Mouse (Mus musculus): ENCODE results near the gene Gm17651.

Gene Gm17651

GRCm38 (mm10) chr3:97680631-97681320 is 6.3 kb upstream of the Gm17651 start:
- DNase-seq (ENCODE audit: low spot score), result peak; percentile 73

- DNase-seq (ENCODE audit: low spot score), result no peak
These were observed 3.9 kb upstream of the Gm17651 start for GRCm38 (mm10) chr3:97678416-97678815.

- no peak for DNase-seq (ENCODE audit: low spot score)
These were observed 1.6 kb upstream of the Gm17651 start for GRCm38 (mm10) chr3:97676126-97676525.

GRCm38 (mm10) chr3:97667093-97667675 is 7.3 kb downstream of the Gm17651 start:
- no peak for DNase-seq (ENCODE audit: low spot score)

- DNase-seq (ENCODE audit: low spot score), result no peak
These were observed 8.3 kb downstream of the Gm17651 start for GRCm38 (mm10) chr3:97666154-97666553.

- DNase-seq (ENCODE audit: low spot score), result no peak
These were observed 9.0 kb downstream of the Gm17651 start for GRCm38 (mm10) chr3:97665525-97665924.

- no peak for DNase-seq (ENCODE audit: low spot score)
These were observed 13.3 kb downstream of the Gm17651 start for GRCm38 (mm10) chr3:97661206-97661605.

GRCm38 (mm10) chr3:97659746-97660145 is 14.7 kb downstream of the Gm17651 start:
- no peak for DNase-seq (ENCODE audit: low spot score)

- no peak for DNase-seq (ENCODE audit: low spot score)
These were observed 15.9 kb downstream of the Gm17651 start for GRCm38 (mm10) chr3:97658426-97659193.

GRCm38 (mm10) chr3:97657655-97658411 is 16.7 kb downstream of the Gm17651 start, which contains the start of gene Prkab2:
Gene Prkab2, plus strand, starts transcription at chr3:97658193.
- peak; percentile 97 for DNase-seq (ENCODE audit: low spot score)

GRCm38 (mm10) chr3:97654901-97655300 is 19.6 kb downstream of the Gm17651 start:
- DNase-seq (ENCODE audit: low spot score), result peak; percentile 33

- no peak for DNase-seq (ENCODE audit: low spot score)
These were observed 20.7 kb downstream of the Gm17651 start for GRCm38 (mm10) chr3:97653781-97654180.

GRCm38 (mm10) chr3:97651604-97652003 is 22.9 kb downstream of the Gm17651 start:
- DNase-seq (ENCODE audit: low spot score), result no peak

- DNase-seq (ENCODE audit: low spot score), result no peak
These were observed 25.0 kb downstream of the Gm17651 start for GRCm38 (mm10) chr3:97649469-97649868.

- no peak for DNase-seq (ENCODE audit: low spot score)
These were observed 25.5 kb downstream of the Gm17651 start for GRCm38 (mm10) chr3:97649022-97649421.

- no peak for DNase-seq (ENCODE audit: low spot score)
These were observed 26.0 kb downstream of the Gm17651 start for GRCm38 (mm10) chr3:97648518-97648917.

GRCm38 (mm10) chr3:97642001-97642400 is 32.5 kb downstream of the Gm17651 start:
- DNase-seq (ENCODE audit: low spot score), result no peak

- DNase-seq (ENCODE audit: low spot score), result no peak
These were observed 33.1 kb downstream of the Gm17651 start for GRCm38 (mm10) chr3:97641396-97641795.

- DNase-seq (ENCODE audit: low spot score), result no peak
These were observed 40.2 kb downstream of the Gm17651 start for GRCm38 (mm10) chr3:97634288-97634761.

GRCm38 (mm10) chr3:97633456-97633855 is 41.0 kb downstream of the Gm17651 start:
- no peak for DNase-seq (ENCODE audit: low spot score)

- DNase-seq (ENCODE audit: low spot score), result no peak
These were observed 43.1 kb downstream of the Gm17651 start for GRCm38 (mm10) chr3:97631258-97631860.

GRCm38 (mm10) chr3:97630746-97631145 is 43.7 kb downstream of the Gm17651 start:
- DNase-seq (ENCODE audit: low spot score), result no peak

Measured in c-Kit-positive CD71-positive TER-119-positive erythroid progenitor cells, embryonic 14.5 days (primary cell).